In genomic region chr12:3889875-3890635, GRCm38 (mm10) we compare ENCODE assay signal across 8 mouse cellular contexts.
DNase-seq lines count a peak whose midpoint lies in the region; ATAC-seq lines count a peak whose summit lies in the region.

No protein-coding gene starts in this region.

- H3K4me3 ChIP-seq in liver, embryonic 13.5 days (replicated peaks) = 0 out of 2 replicates have a peak overlapping the region, but pooled peaks have one; percentile 66

- no peak overlapping the region for H3K9ac ChIP-seq in liver, embryonic 13.5 days

- no peaks in the 10 kb centered on the region for H3K9me3 ChIP-seq in liver, embryonic 13.5 days (replicated peaks)

- peak; percentile 28 for DNase-seq in CD4-positive, CD25-positive, alpha-beta regulatory T cell, adult 2 months (ENCODE audit: low read depth, low spot score)
- peak; percentile 37 to 66 for DNase-seq in kidney, postnatal 36 days
- DNase-seq in kidney, adult 9 months = no peak
- peak; percentile 91 for DNase-seq in cerebellum, adult 11-12 months
- DNase-seq in liver, embryonic 13.5 days = no peak
- no peak for DNase-seq in frontal cortex, postnatal 10 days (ENCODE audit: low spot score in 2 of 2)
- DNase-seq in urinary bladder, postnatal 36 days (ENCODE audit: low spot score in 2 of 2) = no peak

- no peak overlapping the region for H3K27ac ChIP-seq in liver, embryonic 13.5 days

- no peaks in the 10 kb centered on the region for H3K36me3 ChIP-seq in liver, embryonic 13.5 days

- peaks cover 92% of the 10 kb centered on the region for H3K4me1 ChIP-seq in liver, embryonic 13.5 days (replicated peaks)

- H3K27me3 ChIP-seq in liver, embryonic 13.5 days = no peaks in the 10 kb centered on the region

- H3K4me2 ChIP-seq in liver, embryonic 13.5 days = 0 out of 2 replicates have a peak overlapping the region, but pooled peaks have one; percentile 94

- ATAC-seq in CD4-positive, CD25-positive, alpha-beta regulatory T cell, adult 4 months = no peak
- no peak for ATAC-seq in liver, embryonic 13.5 days (ENCODE audit: low read depth)

- 43% methylated on average over 7 of the region's 7 CpGs for WGBS in liver, embryonic 13.5 days (ENCODE audit: insufficient replicate concordance)

Comparison
In these comparisons a context has a peak if more than half of its experiments do, and no peak if none do; other contexts are left out.
1. DNase-seq: peak in CD4-positive, CD25-positive, alpha-beta regulatory T cell, adult 2 months (single experiment), kidney, postnatal 36 days (2 of 2) and cerebellum, adult 11-12 months (single experiment); none in kidney, adult 9 months (single experiment), liver, embryonic 13.5 days (single experiment), frontal cortex, postnatal 10 days (0 of 2) and urinary bladder, postnatal 36 days (0 of 2).